Mouse (Mus musculus) embryonic facial prominence, embryonic 11.5 days (tissue): ENCODE data around the gene Casp9. TPM values are rescaled to one million over a fixed set of nuclear protein-coding genes. Genes with fewer than 3 reads are reported as not detected.

Source experiments
- ATAC-seq: fragments of 200-750 bp; cut with Nextera tagmentation; replicated peaks from 2 replicates; pipeline ENCODE4 v1.8.0; 2017; ENCODE audit warnings: low read depth; ENCODE audit not compliant: insufficient number of reproducible peaks, low FRiP score, low TSS enrichment
- DNase-seq: peaks from one replicate; pipeline ENCODE4 v3.0.0-alpha.2; 2015; ENCODE audit warnings: low spot score
- H3K27ac ChIP-seq: fragments of 300-500 bp; sonication (generic); replicated peaks from 2 replicates; pipeline ENCODE4 v1.5.1; 2014; ENCODE audit warnings: mild to moderate bottlenecking, low read depth, low read length, control low read depth
- H3K27me3 ChIP-seq: fragments of 300-500 bp; sonication (generic); 2 replicates; pipeline ENCODE4 v1.6.1; 2014; ENCODE audit warnings: mild to moderate bottlenecking, low read length, moderate library complexity, mixed read lengths; ENCODE audit not compliant: control insufficient read depth, insufficient read depth
- H3K36me3 ChIP-seq: fragments of 300-500 bp; sonication (generic); replicated peaks from 2 replicates; pipeline ENCODE4 v1.6.1; 2014; ENCODE audit warnings: low read depth, mild to moderate bottlenecking, low read length, moderate library complexity, mixed read lengths; ENCODE audit not compliant: control insufficient read depth, insufficient read depth
- H3K4me1 ChIP-seq: fragments of 300-500 bp; sonication (generic); 2 replicates; pipeline ENCODE4 v1.6.1; 2014; ENCODE audit warnings: low read length, mixed read lengths; ENCODE audit not compliant: control insufficient read depth, insufficient read depth
- H3K4me2 ChIP-seq: fragments of 300-500 bp; sonication (generic); 2 replicates; pipeline ENCODE4 v1.6.1; 2014; ENCODE audit warnings: low read depth, mild to moderate bottlenecking, control low read depth, low read length, moderate library complexity
- H3K4me3 ChIP-seq: fragments of 300-500 bp; sonication (generic); 2 replicates; pipeline ENCODE4 v1.5.1; 2014; ENCODE audit warnings: low read depth, low read length, control low read depth
- H3K9ac ChIP-seq: fragments of 300-500 bp; sonication (generic); replicated peaks from 2 replicates; pipeline ENCODE4 v1.6.1; 2014; ENCODE audit warnings: mild to moderate bottlenecking, control low read depth, low read length
- H3K9me3 ChIP-seq: fragments of 300-500 bp; sonication (generic); replicated peaks from 2 replicates; pipeline ENCODE4 v1.6.1; 2016; ENCODE audit warnings: mild to moderate bottlenecking, low read length, inconsistent platforms, mixed read lengths; ENCODE audit not compliant: control insufficient read depth
- WGBS: fragments of 180-500 bp; shearing (Covaris S2); extraction: QIAGEN DNeasy Blood & Tissue Kit; methylation state at CpG from one replicate; pipeline ENCODE4 v1.1.7; 2014; 5-methylcytosine and 5-hydroxymethylcytosine counted together
- polyA plus RNA-seq: library from polyadenylated mRNA; unstranded; fragments of >200 nt; fragmentation: Nextera tagmentation; extraction: Ambion mirVana; gene quantifications from 2 replicates; pipeline ENCODE4 v1.2.1, GENCODE M21; 2014

Gene Casp9
- polyA plus RNA-seq, 1 experiment from 2014 or later = 13.3 TPM

DNA sequence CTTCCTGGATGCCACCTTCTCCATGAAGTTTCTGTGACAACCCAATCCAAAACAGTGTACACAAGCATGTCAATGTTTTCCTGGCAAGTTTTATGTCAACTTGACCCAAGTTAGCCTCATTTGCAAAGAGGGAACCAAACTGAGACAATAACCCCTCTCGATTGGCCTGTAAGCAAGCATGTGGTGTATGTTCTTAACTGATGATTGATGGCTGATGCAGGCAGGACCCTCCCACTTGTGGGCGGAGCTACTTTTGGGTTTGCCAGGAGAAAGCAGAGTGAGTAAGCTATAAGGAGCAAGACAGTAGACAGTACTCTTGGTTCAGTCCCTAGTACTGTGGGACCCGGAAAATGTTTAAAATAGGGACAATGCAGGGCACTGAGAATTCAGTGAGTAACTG, 29.6 kb downstream of the Casp9 start:
- no peaks in the 10 kb centered on the region for H3K9me3 ChIP-seq
- no peak overlapping the region for H3K27ac ChIP-seq
- no peak overlapping the region for H3K4me3 ChIP-seq
- no peak overlapping the region for H3K9ac ChIP-seq
- no peaks in the 10 kb centered on the region for H3K4me1 ChIP-seq
- H3K27me3 ChIP-seq = no peaks in the 10 kb centered on the region
- H3K4me2 ChIP-seq = no peak overlapping the region
- 67% methylated on average over 3 of the region's 3 CpGs for WGBS
- DNase-seq (peak; percentile 43), ATAC-seq (no peak)
- H3K36me3 ChIP-seq = no peaks in the 10 kb centered on the region

- no peak for ATAC-seq
- Histone ChIP-seq H3K27me3 (no peaks in the 10 kb centered on the region), H3K9ac (no peak within 1 kb of the TSS), H3K4me2 (no peak within 1 kb of the TSS), H3K27ac (no peak within 1 kb of the TSS), H3K36me3 (no peaks in the 10 kb centered on the region), H3K4me1 (no peaks in the 10 kb centered on the region), H3K9me3 (no peaks in the 10 kb centered on the region), H3K4me3 (no peak within 1 kb of the TSS)
- DNase-seq = no peak
- 63% methylated on average over 5 of the region's 5 CpGs for WGBS
These were observed 32.6 kb downstream of the Casp9 start, which contains the start of gene Cela2a for GRCm38 (mm10) chr4:141826060-141826459. Gene Cela2a (minus strand): TSS chr4:141826160.

GRCm38 (mm10) chr4:141827401-141827800, 34.0 kb downstream of the Casp9 start:
- Histone ChIP-seq H3K4me1 (no peaks in the 10 kb centered on the region), H3K4me3 (no peak overlapping the region), H3K9me3 (no peaks in the 10 kb centered on the region), H3K27ac (no peak overlapping the region), H3K9ac (no peak overlapping the region), H3K27me3 (no peaks in the 10 kb centered on the region), H3K4me2 (no peak overlapping the region), H3K36me3 (no peaks in the 10 kb centered on the region)
- DNase-seq = no peak
- WGBS = 83% methylated on average over 2 of the region's 2 CpGs
- ATAC-seq = no peak

DNA sequence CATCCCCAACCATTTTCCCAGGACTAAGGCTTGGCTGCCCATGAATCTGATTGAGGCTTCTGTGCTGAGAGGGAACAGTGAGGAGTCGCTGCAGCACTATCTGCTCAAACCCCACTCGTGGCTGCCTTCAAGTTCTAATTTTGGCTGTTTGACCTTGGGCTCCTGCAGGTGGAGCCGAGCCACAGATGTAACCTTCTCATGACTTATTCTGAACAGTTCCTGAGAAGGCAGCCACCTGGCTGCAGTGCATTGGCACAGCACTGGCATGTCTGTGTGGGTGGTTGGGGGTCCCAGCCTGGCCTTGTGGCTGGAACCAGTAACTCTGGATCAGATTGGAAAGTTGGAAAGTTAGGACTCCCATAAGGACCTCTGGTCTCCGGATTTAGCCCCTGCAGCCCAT, 34.8 kb downstream of the Casp9 start:
- DNase-seq = no peak
- no peak overlapping the region for H3K4me2 ChIP-seq
- no peak overlapping the region for H3K27ac ChIP-seq
- H3K4me1 ChIP-seq = no peaks in the 10 kb centered on the region
- ATAC-seq = no peak
- H3K36me3 ChIP-seq = no peaks in the 10 kb centered on the region
- H3K27me3 ChIP-seq = no peaks in the 10 kb centered on the region
- no peaks in the 10 kb centered on the region for H3K9me3 ChIP-seq
- no peak overlapping the region for H3K4me3 ChIP-seq
- H3K9ac ChIP-seq = no peak overlapping the region
- WGBS = 74% methylated on average over 4 of the region's 4 CpGs

GRCm38 (mm10) chr4:141830381-141830780, 37.0 kb downstream of the Casp9 start:
- Histone ChIP-seq H3K4me3 (no peak overlapping the region), H3K27ac (no peak overlapping the region), H3K4me1 (no peaks in the 10 kb centered on the region), H3K9me3 (no peaks in the 10 kb centered on the region), H3K4me2 (no peak overlapping the region), H3K27me3 (no peaks in the 10 kb centered on the region), H3K36me3 (no peaks in the 10 kb centered on the region), H3K9ac (no peak overlapping the region)
- WGBS = 56% methylated on average over 11 of the region's 11 CpGs
- no peak for DNase-seq
- ATAC-seq = no peak

- no peaks in the 10 kb centered on the region for H3K27me3 ChIP-seq
- no peak overlapping the region for H3K4me3 ChIP-seq
- H3K4me2 ChIP-seq = no peak overlapping the region
- no peaks in the 10 kb centered on the region for H3K4me1 ChIP-seq
- no peak overlapping the region for H3K9ac ChIP-seq
- WGBS = 83% methylated on average over 7 of the region's 7 CpGs
- no peak overlapping the region for H3K27ac ChIP-seq
- H3K36me3 ChIP-seq = no peaks in the 10 kb centered on the region
- DNase-seq (no peak), ATAC-seq (no peak)
- H3K9me3 ChIP-seq = no peaks in the 10 kb centered on the region
These were observed 37.9 kb downstream of the Casp9 start for GRCm38 (mm10) chr4:141831361-141831760.

- DNase-seq (no peak), ATAC-seq (no peak)
- WGBS = 40% methylated on average over 1 of the region's 1 CpGs
- H3K9ac ChIP-seq = no peak overlapping the region
- no peak overlapping the region for H3K4me3 ChIP-seq
- H3K27me3 ChIP-seq = no peaks in the 10 kb centered on the region
- H3K4me1 ChIP-seq = no peaks in the 10 kb centered on the region
- H3K9me3 ChIP-seq = no peaks in the 10 kb centered on the region
- no peak overlapping the region for H3K27ac ChIP-seq
- H3K36me3 ChIP-seq = no peaks in the 10 kb centered on the region
- H3K4me2 ChIP-seq = no peak overlapping the region
These were observed 40.5 kb downstream of the Casp9 start for GRCm38 (mm10) chr4:141833911-141834310.

- 71% methylated on average over 5 of the region's 5 CpGs for WGBS
- no peak overlapping the region for H3K9ac ChIP-seq
- no peak overlapping the region for H3K4me3 ChIP-seq
- no peaks in the 10 kb centered on the region for H3K4me1 ChIP-seq
- no peaks in the 10 kb centered on the region for H3K27me3 ChIP-seq
- ATAC-seq (no peak), DNase-seq (no peak)
- no peak overlapping the region for H3K4me2 ChIP-seq
- no peak overlapping the region for H3K27ac ChIP-seq
- no peaks in the 10 kb centered on the region for H3K9me3 ChIP-seq
- H3K36me3 ChIP-seq = no peaks in the 10 kb centered on the region
These were observed 41.2 kb downstream of the Casp9 start for GRCm38 (mm10) chr4:141834536-141835095.
